Mouse (Mus musculus) midbrain, embryonic 15.5 days (tissue): ENCODE measurements around the gene Gm2888. TPM values are rescaled to one million over a fixed set of nuclear protein-coding genes. Genes with fewer than 3 reads are reported as not detected.
"Not testable (repeated sequence)": the region's sequence is repeated elsewhere in the genome, so short reads cannot be mapped to it uniquely, and the experiment has no call there.

ENCODE experiments used
- ATAC-seq: fragments of 200-750 bp; cut with Nextera tagmentation; replicated peaks from 2 replicates; pipeline ENCODE4 v1.8.0; 2017; ENCODE audit warnings: moderate TSS enrichment
- H3K27ac ChIP-seq: fragments of 300-500 bp; sonication (generic); 2 replicates; pipeline ENCODE4 v1.5.1; 2015; ENCODE audit warnings: mild to moderate bottlenecking, inconsistent platforms
- H3K27me3 ChIP-seq: fragments of 300-500 bp; sonication (generic); replicated peaks from 2 replicates; pipeline ENCODE4 v1.6.1; 2015; ENCODE audit warnings: inconsistent platforms
- H3K36me3 ChIP-seq: fragments of 300-500 bp; sonication (generic); replicated peaks from 2 replicates; pipeline ENCODE4 v1.6.1; 2015; ENCODE audit warnings: inconsistent platforms
- H3K4me1 ChIP-seq: fragments of 300-500 bp; sonication (generic); 2 replicates; pipeline ENCODE4 v1.6.1; 2015; ENCODE audit warnings: inconsistent platforms
- H3K4me2 ChIP-seq: fragments of 300-500 bp; sonication (generic); 2 replicates; pipeline ENCODE4 v1.6.1; 2015; ENCODE audit warnings: inconsistent platforms, mild to moderate bottlenecking, moderate library complexity
- H3K4me3 ChIP-seq: fragments of 300-500 bp; sonication (generic); 2 replicates; pipeline ENCODE4 v1.5.1; 2015; ENCODE audit warnings: mild to moderate bottlenecking, inconsistent platforms
- H3K9ac ChIP-seq: fragments of 300-500 bp; sonication (generic); 2 replicates; pipeline ENCODE4 v1.6.1; 2015; ENCODE audit warnings: mild to moderate bottlenecking, inconsistent platforms
- H3K9me3 ChIP-seq: fragments of 300-500 bp; sonication (generic); 2 replicates; pipeline ENCODE4 v1.6.1; 2016; ENCODE audit warnings: inconsistent platforms
- WGBS: fragments of 180-500 bp; shearing (Covaris S2); methylation state at CpG from one replicate; pipeline ENCODE4 v1.1.7; 2015; ENCODE audit warnings: mixed read lengths; 5-methylcytosine and 5-hydroxymethylcytosine counted together
- polyA plus RNA-seq: library from polyadenylated mRNA; unstranded; fragments of >200 nt; fragmentation: Nextera tagmentation; extraction: Ambion mirVana; gene quantifications from 2 replicates; pipeline ENCODE4 v1.2.1, GENCODE M21; 2015

Gene Gm2888
- not detected in 2 replicates for polyA plus RNA-seq

DNA sequence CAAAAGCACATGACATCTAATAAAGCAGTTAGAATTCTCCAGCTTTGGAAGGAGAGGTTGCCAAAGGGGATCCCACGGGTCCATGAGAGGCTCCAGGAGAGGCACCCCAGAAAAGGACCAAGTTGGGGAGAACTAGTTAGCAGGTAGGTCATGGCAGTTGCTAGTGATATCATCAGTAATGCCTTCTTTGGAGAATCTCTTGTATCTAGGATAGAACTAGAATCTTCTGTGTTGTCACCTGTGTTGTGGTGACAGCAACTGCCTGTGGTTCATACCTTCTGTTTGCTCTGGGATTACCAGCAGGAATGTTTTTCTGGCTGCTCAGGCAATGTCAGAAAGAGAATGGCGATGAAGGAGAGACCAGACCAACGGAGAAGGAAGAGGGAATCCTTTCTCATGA is at the start of gene Gm2888:
Gene Gm2888 (plus strand): TSS at position 301 of the 400 bp plus-strand sequence.
- not testable (repeated sequence) for H3K9ac ChIP-seq, H3K4me2 ChIP-seq, H3K4me3 ChIP-seq, H3K27me3 ChIP-seq, H3K4me1 ChIP-seq, ATAC-seq, H3K36me3 ChIP-seq, H3K27ac ChIP-seq, H3K9me3 ChIP-seq
- WGBS, result 85% methylated on average over 3 of the region's 3 CpGs

DNA sequence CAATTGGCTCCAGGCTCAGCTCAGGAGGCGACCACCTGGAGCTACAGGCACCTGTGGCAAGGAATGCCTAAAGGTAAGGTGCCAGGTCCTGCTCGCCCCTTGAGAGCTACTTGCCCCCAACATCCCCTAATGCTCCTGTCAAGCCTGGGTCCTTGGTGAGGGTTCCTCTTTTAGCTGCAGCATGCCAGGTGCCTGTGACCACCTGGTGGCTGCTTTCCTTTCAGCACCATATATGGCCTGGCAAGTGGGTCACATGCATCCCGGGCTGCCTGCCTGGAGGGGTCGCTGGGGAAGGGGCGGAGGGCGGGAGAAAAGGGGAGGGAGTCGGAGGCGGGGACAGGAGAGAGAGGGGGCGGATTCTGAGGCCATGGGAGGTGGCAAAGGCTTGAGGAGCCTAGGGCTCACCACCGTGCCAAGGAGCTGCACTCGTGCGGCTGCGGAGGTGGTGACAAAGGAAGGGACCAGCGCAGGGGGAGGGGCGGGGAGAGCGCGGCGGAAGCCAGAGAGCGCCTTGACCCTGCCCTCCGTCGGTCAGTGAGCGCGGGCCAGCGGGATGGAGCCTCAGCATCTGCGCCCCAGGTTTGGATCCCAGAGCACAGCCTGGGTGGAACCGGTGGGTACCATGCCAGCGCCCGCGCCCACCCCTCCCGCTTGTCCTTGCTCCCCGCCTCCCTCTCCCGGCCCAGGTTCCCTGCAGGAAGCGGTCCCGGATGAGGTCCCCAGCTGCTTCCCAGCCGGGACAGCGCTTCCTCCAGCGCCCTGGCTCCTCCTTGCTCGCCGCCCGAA is 19.1 kb downstream of the Gm2888 start, which contains the start of gene Gm2897:
Gene Gm2897 (plus strand): TSS at position 559 of the 786 bp plus-strand sequence.
- not testable (repeated sequence) for H3K4me1 ChIP-seq, H3K36me3 ChIP-seq, H3K9me3 ChIP-seq, H3K27me3 ChIP-seq
- H3K4me2 ChIP-seq, result peak within 1 kb of the TSS; percentile 66
- WGBS, result 3% methylated on average over 30 of the region's 40 CpGs
- peak within 1 kb of the TSS; percentile 60 for H3K4me3 ChIP-seq
- ATAC-seq, result peak; percentile 89
- H3K27ac ChIP-seq, result peak within 1 kb of the TSS; percentile 67
- peak within 1 kb of the TSS; percentile 69 for H3K9ac ChIP-seq

DNA sequence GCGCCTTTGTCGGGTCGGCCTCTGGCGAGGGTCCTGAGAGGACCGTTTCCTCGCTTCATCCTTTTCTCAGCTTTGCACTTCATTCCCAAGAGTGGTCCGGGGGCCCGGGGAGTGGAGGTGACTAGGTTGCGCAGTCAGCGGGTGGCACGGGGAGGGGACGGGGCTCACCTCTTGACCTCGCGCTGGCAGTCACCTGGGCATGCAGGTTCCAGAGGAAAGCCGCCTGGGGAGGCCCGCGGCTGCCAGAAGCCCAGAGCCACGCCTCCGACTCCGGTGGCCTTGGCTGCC is 19.7 kb downstream of the Gm2888 start:
- WGBS, result under 1% methylated on average over 20 of the region's 20 CpGs
- not testable (repeated sequence) for H3K4me1 ChIP-seq, H3K36me3 ChIP-seq, ATAC-seq, H3K27me3 ChIP-seq, H3K9me3 ChIP-seq
- Histone ChIP-seq H3K9ac (peak overlapping the region; percentile 69), H3K4me3 (peak overlapping the region; percentile 60), H3K4me2 (peak overlapping the region; percentile 66), H3K27ac (peak overlapping the region; percentile 67; the same call in 1 of the 2 replicates)

GRCm38 (mm10) chr14:3050087-3050486 is 20.3 kb downstream of the Gm2888 start:
- H3K4me2 ChIP-seq, result peak overlapping the region; percentile 66; the same call in 1 of the 2 replicates
- not testable (repeated sequence) for ATAC-seq, H3K27ac ChIP-seq, H3K9me3 ChIP-seq, H3K4me3 ChIP-seq, H3K9ac ChIP-seq, H3K36me3 ChIP-seq, H3K4me1 ChIP-seq, H3K27me3 ChIP-seq
- 0% methylated on average over 5 of the region's 8 CpGs for WGBS

Other genes starting within 250 kb of the Gm2888 start
- gene Gm2897, start 19.3 kb downstream of the Gm2888 start, polyA plus RNA-seq, result 12.8 and 14.7 TPM in 2 replicates
- gene Gm10340, start 104.0 kb downstream of the Gm2888 start, polyA plus RNA-seq, result not detected in 2 replicates
- 0.41 TPM in 1 of 2 replicates, not detected in the other for gene Gm5795, start 158.3 kb downstream of the Gm2888 start, polyA plus RNA-seq
- 33.9 and 35.4 TPM in 2 replicates for gene D830030K20Rik, start 178.5 kb downstream of the Gm2888 start, polyA plus RNA-seq